Mouse (Mus musculus) liver, postnatal 0 days (tissue): Measurements from ENCODE around the gene Fndc11.

Source experiments
- CTCF ChIP-seq: sonication (generic); IDR thresholded peaks from 2 replicates; pipeline ENCODE4 v1.5.1; 2016; ENCODE audit warnings: antibody characterized with exemption, low read depth
- EP300 ChIP-seq: IDR thresholded peaks from 2 replicates; pipeline ENCODE4 v1.6.1; 2016; ENCODE audit warnings: antibody characterized with exemption, low read depth, mild to moderate bottlenecking

GRCm38 (mm10) chr2:181205678-181206077, 14.1 kb upstream of the Fndc11 start:
- no peak for TF ChIP-seq CTCF
- no peak for TF ChIP-seq EP300
